Mouse (Mus musculus) heart, embryonic 10.5 days (tissue): Measurements from ENCODE around the gene Fblim1. TPM values are rescaled to one million over a fixed set of nuclear protein-coding genes. Genes with fewer than 3 reads are reported as not detected.
A peak's percentile ranks its signal among the peaks of the same experiment; 100 is the strongest.

Experiments used
- DNase-seq: peaks from one replicate; pipeline ENCODE4 v3.0.0-alpha.2; 2017; ENCODE audit warnings: low spot score
- H3K27ac ChIP-seq: fragments of 300-500 bp; sonication (generic); 2 replicates; pipeline ENCODE4 v1.5.1; 2016; ENCODE audit warnings: mild to moderate bottlenecking
- H3K27me3 ChIP-seq: fragments of 300-500 bp; sonication (generic); 2 replicates; pipeline ENCODE4 v1.6.1; 2016; ENCODE audit warnings: mild to moderate bottlenecking; ENCODE audit not compliant: poor library complexity, insufficient read depth, severe bottlenecking
- H3K36me3 ChIP-seq: fragments of 300-500 bp; sonication (generic); 2 replicates; pipeline ENCODE4 v1.6.1; 2016; ENCODE audit warnings: mild to moderate bottlenecking, moderate library complexity
- H3K4me1 ChIP-seq: fragments of 300-500 bp; sonication (generic); 2 replicates; pipeline ENCODE4 v1.6.1; 2016; ENCODE audit warnings: mild to moderate bottlenecking
- H3K4me3 ChIP-seq: fragments of 300-500 bp; sonication (generic); 2 replicates; pipeline ENCODE4 v1.5.1; 2016; ENCODE audit warnings: mild to moderate bottlenecking, moderate library complexity
- H3K9me3 ChIP-seq: fragments of 300-500 bp; sonication (generic); 2 replicates; pipeline ENCODE4 v1.6.1; 2016; ENCODE audit warnings: mild to moderate bottlenecking, moderate library complexity
- WGBS: fragments of 180-500 bp; shearing (Covaris S2); methylation state at CpG from one replicate; pipeline ENCODE4 v1.1.7; 2016; 5-methylcytosine and 5-hydroxymethylcytosine counted together
- polyA plus RNA-seq: library from polyadenylated mRNA; unstranded; fragments of >200 nt; fragmentation: Nextera tagmentation; extraction: Ambion mirVana; gene quantifications from 2 replicates; pipeline ENCODE4 v1.2.1, GENCODE M21; 2016

Fblim1 gene
- polyA plus RNA-seq, 1 experiment from 2014 or later, result 62.7 TPM

DNA sequence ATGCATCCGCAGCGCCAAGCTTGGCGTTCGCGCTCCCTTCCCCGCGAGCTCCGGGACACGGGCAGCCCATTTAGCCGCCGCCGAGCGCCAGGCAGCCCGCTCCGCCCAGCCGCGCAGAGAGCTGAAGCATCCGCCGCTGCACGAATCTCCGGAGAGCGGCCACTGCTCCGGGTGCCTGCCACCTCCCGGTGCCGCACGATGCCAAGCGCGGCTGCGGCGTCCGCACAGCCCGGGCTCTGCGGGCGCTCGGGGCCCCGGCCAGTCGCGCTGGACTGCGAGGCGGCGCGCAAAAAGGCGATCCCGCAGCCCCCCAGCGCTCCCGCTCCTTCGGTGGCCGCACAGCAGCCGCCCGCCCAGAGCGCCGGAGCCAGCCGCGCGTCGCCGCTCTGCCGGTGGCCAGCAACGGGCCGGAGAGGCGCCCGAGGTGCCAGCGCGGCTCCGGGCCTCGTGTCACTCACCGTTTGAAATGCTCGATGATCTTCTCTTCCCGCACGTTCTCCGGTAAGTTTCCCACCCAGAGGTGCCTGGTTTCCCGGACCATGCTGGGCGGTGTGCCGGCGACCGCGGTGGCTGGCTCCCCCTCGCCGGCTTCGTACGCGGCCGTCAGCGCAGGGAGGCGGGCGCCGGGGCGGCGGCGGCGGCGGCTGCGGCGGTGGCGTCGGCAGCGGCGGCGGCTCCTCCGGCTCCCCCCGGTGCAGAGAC lies 68.0 kb downstream of the Fblim1 start:
- WGBS, result under 1% methylated on average over 101 of the region's 101 CpGs
- H3K4me3 ChIP-seq, result peak overlapping the region; percentile 98
- DNase-seq, result no peak
- H3K27ac ChIP-seq, result peak overlapping the region; percentile 97
- no peaks in the 10 kb centered on the region for H3K27me3 ChIP-seq
- no peaks in the 10 kb centered on the region for H3K36me3 ChIP-seq
- peaks cover 50% of the 10 kb centered on the region for H3K4me1 ChIP-seq
- H3K9me3 ChIP-seq, result no peaks in the 10 kb centered on the region

DNA sequence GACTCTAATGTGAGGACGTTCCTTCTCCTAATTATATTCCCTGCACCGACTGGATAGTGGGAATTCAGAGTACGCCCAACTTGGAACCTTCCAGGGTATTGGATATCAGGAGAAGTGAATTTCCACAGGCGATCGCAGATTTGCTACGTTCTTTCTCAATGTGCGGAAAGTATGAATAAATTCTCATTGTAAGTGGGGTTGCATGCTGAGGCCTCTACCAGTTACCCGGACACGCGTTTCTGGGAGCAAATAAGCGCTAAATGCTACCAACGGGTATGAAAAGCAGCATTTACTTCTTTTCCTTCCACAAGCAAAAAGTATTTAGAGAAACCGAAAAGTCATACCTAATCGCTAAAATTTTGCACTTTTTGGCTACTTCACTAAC lies 68.7 kb downstream of the Fblim1 start:
- Histone ChIP-seq H3K36me3 (no peaks in the 10 kb centered on the region), H3K4me3 (peak overlapping the region; percentile 98), H3K27ac (peak overlapping the region; percentile 97), H3K27me3 (no peaks in the 10 kb centered on the region), H3K4me1 (peaks cover 53% of the 10 kb centered on the region), H3K9me3 (no peaks in the 10 kb centered on the region)
- under 1% methylated on average over 14 of the region's 14 CpGs for WGBS
- DNase-seq, result no peak

GRCm38 (mm10) chr4:141536291-141537225 lies 69.3 kb downstream of the Fblim1 start:
- peaks cover 56% of the 10 kb centered on the region for H3K4me1 ChIP-seq
- H3K9me3 ChIP-seq, result no peaks in the 10 kb centered on the region
- WGBS, result under 1% methylated on average over 61 of the region's 61 CpGs
- DNase-seq, result peak; percentile 88
- H3K27me3 ChIP-seq, result no peaks in the 10 kb centered on the region
- peak overlapping the region; percentile 97 for H3K27ac ChIP-seq
- no peaks in the 10 kb centered on the region for H3K36me3 ChIP-seq
- H3K4me3 ChIP-seq, result peak overlapping the region; percentile 98

DNA sequence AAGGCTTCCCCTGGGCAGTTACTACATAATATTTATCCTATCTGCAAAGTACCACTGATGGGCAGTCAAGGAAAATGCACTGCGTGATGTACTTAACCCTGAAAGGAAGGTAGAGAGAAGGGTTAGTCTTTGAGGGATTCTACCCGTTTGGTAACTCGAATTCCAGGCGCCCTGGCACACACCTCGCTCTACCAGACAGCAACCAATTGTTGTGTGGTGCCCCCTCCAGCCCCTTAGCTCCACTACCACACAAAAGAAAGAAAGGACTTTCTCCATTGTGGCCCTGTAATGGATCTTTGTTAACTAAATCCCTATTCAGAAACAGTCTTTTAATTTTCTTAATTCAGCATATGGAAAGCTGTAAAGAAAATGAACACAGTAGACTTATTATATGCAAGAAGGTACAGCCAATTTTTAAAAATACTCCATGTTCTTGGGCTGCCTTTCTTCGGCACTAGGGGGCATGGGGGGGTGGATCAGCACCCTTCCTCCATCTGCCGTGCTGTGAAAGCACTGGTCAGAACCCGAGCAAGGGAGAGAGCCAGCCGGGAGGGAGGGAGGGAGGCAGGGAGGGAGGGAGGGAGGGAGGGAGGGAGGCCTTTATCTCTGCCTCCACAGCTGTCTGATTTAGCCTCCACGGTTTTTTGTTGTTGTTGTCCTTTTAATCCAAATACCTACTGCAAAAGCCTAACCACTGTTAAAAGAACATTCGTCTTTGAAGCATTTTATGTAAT lies 70.8 kb downstream of the Fblim1 start:
- Histone ChIP-seq H3K27me3 (no peaks in the 10 kb centered on the region), H3K36me3 (peaks cover 5% of the 10 kb centered on the region), H3K4me3 (peak overlapping the region; percentile 98), H3K9me3 (no peaks in the 10 kb centered on the region), H3K27ac (peak overlapping the region; percentile 97), H3K4me1 (peaks cover 63% of the 10 kb centered on the region)
- 31% methylated on average over 9 of the region's 11 CpGs for WGBS
- DNase-seq, result peak; percentile 89

DNA sequence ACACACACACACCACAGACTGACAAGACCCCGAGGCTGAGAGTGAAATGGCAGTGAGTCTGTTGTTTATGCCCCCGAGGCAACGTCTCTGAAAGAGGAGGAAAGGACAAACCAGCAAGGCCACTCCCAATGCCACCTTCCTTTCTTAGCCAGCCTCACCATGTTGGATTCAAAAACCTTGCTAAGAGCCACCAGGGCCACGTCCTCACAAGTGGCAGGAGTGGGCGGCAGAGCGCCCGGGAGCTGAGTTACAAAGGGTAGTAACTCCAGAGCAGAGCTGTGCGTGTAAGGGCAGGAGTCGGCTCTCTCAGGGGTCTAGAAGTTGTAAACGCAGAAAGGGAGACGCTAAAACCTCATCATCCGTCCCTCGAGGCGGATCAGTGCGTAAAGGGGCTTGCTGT lies 74.9 kb downstream of the Fblim1 start:
- Histone ChIP-seq H3K27ac (no peak overlapping the region), H3K36me3 (peaks cover 13% of the 10 kb centered on the region), H3K9me3 (no peaks in the 10 kb centered on the region), H3K4me3 (no peak overlapping the region), H3K27me3 (no peaks in the 10 kb centered on the region), H3K4me1 (peaks cover 74% of the 10 kb centered on the region)
- DNase-seq, result no peak
- 83% methylated on average over 15 of the region's 15 CpGs for WGBS

DNA sequence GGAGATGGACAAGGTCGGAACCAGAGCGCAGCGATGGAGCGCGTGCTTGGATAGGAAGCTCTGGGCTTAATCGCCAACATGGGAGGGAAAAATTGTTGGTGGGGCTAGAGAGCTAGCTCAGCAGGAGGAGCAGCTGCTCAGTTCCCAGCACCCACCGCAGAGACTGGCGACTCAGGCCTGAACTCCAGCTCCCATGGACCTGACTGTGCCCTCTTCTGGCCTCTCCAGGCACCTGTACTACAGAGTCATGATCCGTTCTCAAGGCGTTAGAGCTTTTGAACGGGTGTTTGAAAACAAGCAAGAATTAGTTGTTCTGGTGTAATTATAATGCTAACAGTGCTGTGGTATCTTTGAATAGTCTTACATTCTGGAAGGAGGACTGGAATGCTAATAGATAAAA lies 77.0 kb downstream of the Fblim1 start:
- Histone ChIP-seq H3K9me3 (no peaks in the 10 kb centered on the region), H3K4me1 (peaks cover 69% of the 10 kb centered on the region)
- 86% methylated on average over 11 of the region's 11 CpGs for WGBS

GRCm38 (mm10) chr4:141526936-141527650 lies 78.8 kb downstream of the Fblim1 start:
- Histone ChIP-seq H3K9me3 (no peaks in the 10 kb centered on the region), H3K27me3 (no peaks in the 10 kb centered on the region), H3K36me3 (peaks cover 14% of the 10 kb centered on the region), H3K27ac (peak overlapping the region; percentile 44; the same call in 1 of the 2 replicates), H3K4me3 (peak overlapping the region; percentile 2; the same call in 1 of the 2 replicates), H3K4me1 (peaks cover 66% of the 10 kb centered on the region)
- WGBS, result 48% methylated on average over 7 of the region's 7 CpGs
- DNase-seq, result no peak

More for the DNA sequence above, 77.0 kb downstream of the Fblim1 start:
- peaks cover 13% of the 10 kb centered on the region for H3K36me3 ChIP-seq
- no peak overlapping the region for H3K4me3 ChIP-seq
- no peak overlapping the region for H3K27ac ChIP-seq
- no peak for DNase-seq
- H3K27me3 ChIP-seq, result no peaks in the 10 kb centered on the region

Other genes with a start within 250 kb of the Fblim1 start
- 0.62 and 1.2 TPM in 2 replicates for gene Fam131c, start 237.9 kb downstream of the Fblim1 start, polyA plus RNA-seq
- 0.11 and 0.44 TPM in 2 replicates for gene Clcnka, start 207.4 kb downstream of the Fblim1 start, polyA plus RNA-seq
- 0.93 and 1.3 TPM in 2 replicates for gene Clcnkb, start 190.1 kb downstream of the Fblim1 start, polyA plus RNA-seq
- gene Hspb7, start 185.3 kb downstream of the Fblim1 start, polyA plus RNA-seq, result 61.5 and 132 TPM in 2 replicates
- gene Srarp, start 170.0 kb downstream of the Fblim1 start, polyA plus RNA-seq, result not detected in 2 replicates
- 31.5 and 33.7 TPM in 2 replicates for gene Zbtb17, start 161.4 kb downstream of the Fblim1 start, polyA plus RNA-seq
- 6.0 and 8.4 TPM in 2 replicates for gene Spen, start 67.5 kb downstream of the Fblim1 start, polyA plus RNA-seq
- gene Tmem82, start 12.5 kb upstream of the Fblim1 start, polyA plus RNA-seq, result 0.96 and 2.4 TPM in 2 replicates
- gene Slc25a34, start 17.7 kb upstream of the Fblim1 start, polyA plus RNA-seq, result 0.20 and 0.34 TPM in 2 replicates
- 4.1 and 5.4 TPM in 2 replicates for gene Plekhm2, start 58.8 kb upstream of the Fblim1 start, polyA plus RNA-seq
- gene Rsc1a1, start 79.5 kb upstream of the Fblim1 start, polyA plus RNA-seq, result 3.1 and 4.4 TPM in 2 replicates
- 21.4 and 21.5 TPM in 2 replicates for gene Ddi2, start 117.3 kb upstream of the Fblim1 start, polyA plus RNA-seq
- gene Agmat, start 140.6 kb upstream of the Fblim1 start, polyA plus RNA-seq, result 1.2 and 3.5 TPM in 2 replicates
- gene Dnajc16, start 184.8 kb upstream of the Fblim1 start, polyA plus RNA-seq, result 5.0 and 5.4 TPM in 2 replicates
- 21.4 and 22.5 TPM in 2 replicates for gene Casp9, start 187.5 kb upstream of the Fblim1 start, polyA plus RNA-seq
- gene Cela2a, start 220.1 kb upstream of the Fblim1 start, polyA plus RNA-seq, result not detected in 2 replicates
- not detected in 2 replicates for gene Ctrc, start 240.3 kb upstream of the Fblim1 start, polyA plus RNA-seq